Mouse (Mus musculus) small intestine, adult 2 months (tissue): ENCODE results near the gene Cxcr5. TPM values are rescaled to one million over a fixed set of nuclear protein-coding genes. Genes with fewer than 3 reads are reported as not detected.

ENCODE experiments used
- H3K27ac ChIP-seq: fragments of 200-500 bp; 2 replicates; pipeline ENCODE4 v1.5.1; 2012; ENCODE audit warnings: low read depth, low read length, control low read depth, inconsistent platforms; ENCODE audit not compliant: insufficient read depth
- H3K27me3 ChIP-seq: fragments of 200-500 bp; 2 replicates; pipeline ENCODE4 v1.6.1; 2012; ENCODE audit warnings: mild to moderate bottlenecking, moderate library complexity, low read length, inconsistent platforms; ENCODE audit not compliant: control insufficient read depth, insufficient read depth
- H3K36me3 ChIP-seq: fragments of 200-500 bp; 2 replicates; pipeline ENCODE4 v1.6.1; 2012; ENCODE audit warnings: mild to moderate bottlenecking, low read length, control low read depth, inconsistent platforms; ENCODE audit not compliant: control insufficient read depth, insufficient read depth
- H3K4me1 ChIP-seq: fragments of 200-500 bp; 2 replicates; pipeline ENCODE4 v1.6.1; 2012; ENCODE audit warnings: low read length, inconsistent platforms, mixed read lengths; ENCODE audit not compliant: control insufficient read depth, insufficient read depth, insufficient read length
- H3K4me3 ChIP-seq: fragments of 200-500 bp; 2 replicates; pipeline ENCODE4 v1.5.1; 2012; ENCODE audit warnings: low read depth, mild to moderate bottlenecking, control low read depth, inconsistent platforms, low read length, moderate library complexity
- CTCF ChIP-seq: fragments of 200-500 bp; IDR thresholded peaks from 2 replicates; pipeline ENCODE4 v1.5.1; 2012; ENCODE audit warnings: low read depth, mild to moderate bottlenecking, control low read depth, inconsistent platforms, low read length, moderate library complexity, mixed read lengths; ENCODE audit not compliant: insufficient replicate concordance, insufficient read length; ENCODE audit errors: extremely low read depth
- POLR2A ChIP-seq: fragments of 200-500 bp; IDR thresholded peaks from 2 replicates; pipeline ENCODE4 v1.6.1; 2012; ENCODE audit warnings: low read depth, mild to moderate bottlenecking, control low read depth, inconsistent platforms, low read length, moderate library complexity
- WGBS: fragments of 180-500 bp; shearing (Covaris S2); methylation state at CpG from one replicate; pipeline ENCODE4 v1.1.7; 2018; 5-methylcytosine and 5-hydroxymethylcytosine counted together
- polyA plus RNA-seq: library from polyadenylated mRNA; depleted of rRNA; stranded (reverse); fragments of >200 nt; gene quantifications from 2 replicates; pipeline ENCODE4 v1.2.3, GENCODE M21; 2012; rRNA removed

Gene Cxcr5
- polyA plus RNA-seq, 1 experiment = 5.7 TPM

DNA sequence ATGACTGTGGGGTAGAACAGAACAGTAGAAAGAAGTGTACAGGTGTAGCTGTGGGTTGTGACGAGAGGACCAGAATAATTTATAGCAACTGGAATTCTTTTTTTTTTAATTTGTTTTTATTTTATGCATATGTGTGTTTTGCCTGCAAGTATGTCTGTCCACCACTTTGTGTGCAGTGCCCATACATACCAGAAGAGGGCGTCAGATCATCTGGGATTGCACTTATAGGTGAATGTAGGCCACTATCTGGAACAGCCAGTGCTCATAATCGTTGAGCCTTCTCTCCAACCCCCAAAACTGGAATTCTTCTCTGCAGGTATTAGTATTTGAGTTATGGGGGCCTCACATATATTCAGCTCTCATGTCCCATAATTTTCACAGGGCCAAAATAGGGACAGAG is 88.5 kb downstream of the Cxcr5 start:
- no peak overlapping the region for H3K27ac ChIP-seq
- 64% methylated on average over 3 of the region's 3 CpGs for WGBS
- no peaks in the 10 kb centered on the region for H3K27me3 ChIP-seq
- H3K36me3 ChIP-seq = no peaks in the 10 kb centered on the region
- peaks cover 7% of the 10 kb centered on the region; the same call in 1 of the 2 replicates for H3K4me1 ChIP-seq
- no peak overlapping the region for H3K4me3 ChIP-seq
- TF ChIP-seq CTCF = no peak
- no peak for TF ChIP-seq POLR2A

- Histone ChIP-seq H3K27me3 (no peaks in the 10 kb centered on the region), H3K27ac (no peak overlapping the region), H3K4me3 (no peak overlapping the region), H3K36me3 (no peaks in the 10 kb centered on the region), H3K4me1 (peaks cover 13% of the 10 kb centered on the region)
- WGBS = 36% methylated on average over 2 of the region's 2 CpGs
- TF ChIP-seq CTCF (no peak), POLR2A (no peak)
Observed at GRCm38 (mm10) chr9:44468800-44469199, 92.9 kb downstream of the Cxcr5 start.

- H3K4me1 ChIP-seq = peaks cover 13% of the 10 kb centered on the region
- H3K27ac ChIP-seq = peak overlapping the region; percentile 47
- H3K36me3 ChIP-seq = no peaks in the 10 kb centered on the region
- 13% methylated on average over 7 of the region's 7 CpGs for WGBS
- TF ChIP-seq CTCF = no peak
- H3K4me3 ChIP-seq = no peak overlapping the region
- H3K27me3 ChIP-seq = no peaks in the 10 kb centered on the region
Observed at GRCm38 (mm10) chr9:44468224-44468623, 93.5 kb downstream of the Cxcr5 start.

GRCm38 (mm10) chr9:44461950-44462349 is 99.7 kb downstream of the Cxcr5 start:
- Histone ChIP-seq H3K4me1 (no peaks in the 10 kb centered on the region), H3K27ac (no peak overlapping the region), H3K36me3 (no peaks in the 10 kb centered on the region), H3K4me3 (no peak overlapping the region), H3K27me3 (no peaks in the 10 kb centered on the region)
- TF ChIP-seq POLR2A (no peak), CTCF (no peak)
- 77% methylated on average over 5 of the region's 5 CpGs for WGBS

Other genes starting within 250 kb of the Cxcr5 start
- 113 and 257 TPM in 2 replicates for gene C2cd2l, start 241.6 kb downstream of the Cxcr5 start, polyA plus RNA-seq
- gene Dpagt1, start 235.9 kb downstream of the Cxcr5 start, polyA plus RNA-seq = 27.7 and 47.4 TPM in 2 replicates
- 180 and 255 TPM in 2 replicates for gene H2afx, start 227.2 kb downstream of the Cxcr5 start, polyA plus RNA-seq
- 37.0 and 44.0 TPM in 2 replicates for gene Hmbs, start 217.6 kb downstream of the Cxcr5 start, polyA plus RNA-seq
- 12.4 and 22.3 TPM in 2 replicates for gene Vps11, start 200.2 kb downstream of the Cxcr5 start, polyA plus RNA-seq
- 34.3 and 38.3 TPM in 2 replicates for gene Hyou1, start 182.4 kb downstream of the Cxcr5 start, polyA plus RNA-seq
- gene Slc37a4, start 165.0 kb downstream of the Cxcr5 start, polyA plus RNA-seq = 27.1 and 54.9 TPM in 2 replicates
- 40.0 and 48.3 TPM in 2 replicates for gene Rps25, start 154.7 kb downstream of the Cxcr5 start, polyA plus RNA-seq
- gene Trappc4, start 154.3 kb downstream of the Cxcr5 start, polyA plus RNA-seq = 20.0 and 36.5 TPM in 2 replicates
- gene Ccdc84, start 143.3 kb downstream of the Cxcr5 start, polyA plus RNA-seq = 17.8 and 21.3 TPM in 2 replicates
- gene Foxr1, start 120.7 kb downstream of the Cxcr5 start, polyA plus RNA-seq = not detected in 2 replicates
- gene Upk2, start 106.9 kb downstream of the Cxcr5 start, polyA plus RNA-seq = 1.4 TPM in 2 replicates
- 21.8 and 28.1 TPM in 2 replicates for gene Bcl9l, start 79.1 kb downstream of the Cxcr5 start, polyA plus RNA-seq
- 5.1 and 9.6 TPM in 2 replicates for gene Ddx6, start 43.0 kb upstream of the Cxcr5 start, polyA plus RNA-seq
- 131 and 183 TPM in 2 replicates for gene Treh, start 111.4 kb upstream of the Cxcr5 start, polyA plus RNA-seq
- 29.8 and 34.1 TPM in 2 replicates for gene Phldb1, start 173.3 kb upstream of the Cxcr5 start, polyA plus RNA-seq
- 19.3 and 47.9 TPM in 2 replicates for gene Arcn1, start 206.0 kb upstream of the Cxcr5 start, polyA plus RNA-seq
- 13.4 and 26.2 TPM in 2 replicates for gene Ift46, start 206.0 kb upstream of the Cxcr5 start, polyA plus RNA-seq
- 2.9 and 6.9 TPM in 2 replicates for gene Tmem25, start 237.4 kb upstream of the Cxcr5 start, polyA plus RNA-seq
- gene Ttc36, start 241.2 kb upstream of the Cxcr5 start, polyA plus RNA-seq = 2.1 and 9.4 TPM in 2 replicates